Mouse (Mus musculus) testis, postnatal 14 days (tissue): Measurements from ENCODE around the gene Zim1.

Experiments used
- DNase-seq: peaks from one replicate; pipeline ENCODE4 v3.0.0; 2021; ENCODE audit warnings: low spot score

The Zim1 gene

DNA sequence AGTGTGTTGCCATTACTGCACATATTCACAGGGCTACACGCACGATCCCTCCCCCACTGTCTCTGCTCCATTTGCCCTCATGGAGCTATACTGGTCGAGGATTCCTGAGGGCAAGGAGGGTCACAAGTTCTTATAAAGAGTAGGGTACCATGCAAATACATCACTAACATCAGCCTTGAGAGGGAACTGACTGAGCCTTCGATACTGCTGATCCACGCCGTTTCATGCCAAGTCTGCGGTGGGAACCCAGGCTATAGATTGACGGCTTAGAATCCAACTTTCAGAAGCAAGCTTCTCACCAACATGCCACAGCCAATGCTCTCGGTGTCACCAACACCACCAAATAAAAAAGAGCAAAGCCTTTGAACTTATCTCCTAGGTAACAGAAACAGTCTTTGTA lies 45.7 kb downstream of the Zim1 start:
- DNase-seq: no peak

DNA sequence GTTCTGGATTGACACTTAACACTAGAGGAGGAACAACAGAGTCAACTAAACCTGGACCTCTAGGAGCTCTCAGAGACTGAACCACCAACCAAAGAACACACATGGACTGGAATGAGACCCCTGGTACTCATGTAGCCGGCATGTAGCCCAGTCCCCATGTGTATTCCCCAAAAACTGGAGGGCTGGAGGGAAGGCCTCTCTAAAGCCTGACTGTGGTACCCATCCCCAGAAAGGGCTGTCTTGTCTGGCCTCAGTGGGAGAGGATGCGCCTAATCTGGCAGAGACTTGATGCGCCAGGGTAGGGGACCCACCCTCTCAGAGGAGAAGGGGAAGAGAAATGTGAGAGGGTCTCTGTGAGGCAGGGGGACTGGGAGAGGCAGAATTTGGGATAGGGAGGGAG lies 50.4 kb downstream of the Zim1 start:
- DNase-seq: no peak

DNA sequence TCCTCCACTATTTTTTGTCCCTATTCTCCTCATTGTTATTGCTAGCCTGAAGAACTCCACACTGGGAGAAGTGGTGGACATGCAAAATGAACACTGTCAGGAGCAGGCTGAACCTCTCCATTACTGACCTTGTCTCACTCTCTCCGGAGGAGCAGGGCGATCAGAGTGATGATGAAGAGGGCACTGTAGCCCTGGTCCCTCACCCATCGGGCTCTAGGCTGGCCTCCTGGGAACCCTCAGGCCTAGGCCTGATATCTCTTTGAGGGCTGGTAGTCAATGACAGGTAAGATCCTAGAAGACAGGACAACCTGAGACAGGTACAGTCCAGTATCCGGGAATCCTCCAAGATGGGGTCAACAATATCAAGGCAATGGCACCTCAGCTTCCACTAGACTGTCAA lies 58.2 kb downstream of the Zim1 start:
- no peak for DNase-seq

DNA sequence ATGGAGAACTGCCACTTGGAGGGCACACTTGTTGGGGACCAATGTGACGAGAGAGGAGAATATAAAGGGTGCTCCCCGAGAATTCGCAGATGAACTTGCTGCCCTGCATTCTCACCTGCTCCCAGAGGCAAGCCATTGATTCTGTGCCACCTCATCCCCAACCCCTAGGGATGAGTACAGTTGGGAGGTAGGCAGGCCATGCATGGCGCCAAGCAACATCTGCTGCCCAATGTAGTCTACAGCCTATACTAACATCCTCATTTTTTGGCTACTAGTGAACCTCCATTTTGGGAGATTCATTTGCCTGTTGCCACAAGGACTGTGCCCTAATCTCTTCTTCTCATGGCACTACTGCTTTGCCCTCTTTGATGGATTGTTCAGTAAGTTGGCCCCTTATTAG lies 59.5 kb downstream of the Zim1 start:
- DNase-seq: no peak

DNA sequence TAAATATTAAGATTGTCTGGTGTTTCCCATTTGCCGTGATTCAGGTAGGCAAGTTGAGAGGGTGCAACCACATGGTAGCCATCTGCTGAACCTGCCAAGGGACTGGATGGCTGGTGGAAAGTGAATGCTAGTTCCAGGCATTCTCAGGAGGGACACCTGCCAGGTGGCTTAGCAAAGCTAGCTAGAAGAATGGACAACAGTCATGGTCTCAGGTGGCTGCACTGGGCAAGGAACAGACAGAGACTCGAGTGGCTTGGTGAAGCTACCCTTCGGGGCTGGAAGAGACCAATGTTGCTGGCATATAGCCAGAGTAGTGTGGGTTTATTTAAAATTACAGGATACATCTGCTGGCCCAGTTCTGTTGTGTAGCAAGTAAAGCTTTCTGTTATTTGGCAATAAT lies 60.4 kb downstream of the Zim1 start:
- DNase-seq: no peak
